Mouse (Mus musculus): ENCODE data around the gene Phactr2.
"Not testable (repeated sequence)": the region's sequence is repeated elsewhere in the genome, so short reads cannot be mapped to it uniquely, and the experiment has no call there.

Gene Phactr2

GRCm38 (mm10) chr10:13473833-13474567 lies at the start of gene Phactr2:
Phactr2 (minus strand) TSS chr10:13474412.
- peak; percentile 19 to 25 for DNase-seq (ENCODE audit: low spot score in 2 of 2)

- no peak for DNase-seq (ENCODE audit: low spot score in 2 of 2)
Observed at GRCm38 (mm10) chr10:13521857-13522256, 47.6 kb upstream of the Phactr2 start.

DNA sequence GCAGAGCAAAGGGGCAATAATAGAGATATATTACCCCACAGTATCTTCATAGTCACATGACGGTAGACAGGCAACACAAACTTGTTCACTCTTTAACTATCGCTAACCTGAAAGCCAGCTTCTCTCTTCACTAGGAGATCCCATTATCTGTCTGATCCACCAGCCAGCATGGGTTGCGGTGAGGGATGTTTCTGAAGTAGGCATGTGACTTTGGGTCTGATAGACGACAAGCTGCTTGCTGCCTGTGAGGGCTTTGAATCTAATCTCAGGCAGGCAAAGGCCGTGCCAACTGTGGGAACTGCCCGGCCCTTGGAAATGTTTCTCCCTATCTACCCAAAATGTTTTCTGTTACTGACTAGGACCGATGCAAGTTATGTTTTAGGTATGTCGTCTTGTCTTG lies 28.2 kb upstream of the Phactr2 start:
- DNase-seq (ENCODE audit: low spot score in 2 of 2): no peak

- peak in 1 of 2 experiments; percentile 13 for DNase-seq (ENCODE audit: low spot score in 2 of 2)
Observed at GRCm38 (mm10) chr10:13501533-13501932, 27.3 kb upstream of the Phactr2 start.

DNA sequence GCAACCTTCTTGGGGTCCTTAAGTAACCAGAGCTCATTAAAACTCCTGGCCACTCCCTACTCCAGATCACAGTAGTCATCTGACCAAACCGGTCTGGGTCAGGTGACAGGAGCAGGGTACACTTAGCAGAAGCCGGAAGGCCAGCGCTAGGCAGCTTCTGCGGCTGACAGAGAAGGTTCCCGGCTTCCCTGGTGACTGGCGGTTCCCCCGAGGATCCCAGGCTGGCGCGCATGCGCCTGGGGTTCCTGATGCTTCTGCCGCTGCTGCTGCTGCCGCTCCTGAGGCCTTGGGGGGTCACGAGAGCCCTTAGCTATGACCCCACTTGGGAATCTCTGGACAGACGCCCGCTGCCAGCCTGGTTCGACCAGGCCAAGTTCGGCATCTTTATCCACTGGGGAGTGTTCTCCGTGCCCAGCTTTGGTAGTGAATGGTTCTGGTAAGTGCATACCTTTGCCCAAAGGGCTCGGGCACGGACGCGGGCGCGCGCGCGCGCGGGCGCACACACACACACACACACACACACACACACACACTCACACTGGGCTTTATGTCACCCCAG lies 26.8 kb upstream of the Phactr2 start:
- DNase-seq (ENCODE audit: low spot score in 2 of 2): peak; percentile 88 to 89

DNA sequence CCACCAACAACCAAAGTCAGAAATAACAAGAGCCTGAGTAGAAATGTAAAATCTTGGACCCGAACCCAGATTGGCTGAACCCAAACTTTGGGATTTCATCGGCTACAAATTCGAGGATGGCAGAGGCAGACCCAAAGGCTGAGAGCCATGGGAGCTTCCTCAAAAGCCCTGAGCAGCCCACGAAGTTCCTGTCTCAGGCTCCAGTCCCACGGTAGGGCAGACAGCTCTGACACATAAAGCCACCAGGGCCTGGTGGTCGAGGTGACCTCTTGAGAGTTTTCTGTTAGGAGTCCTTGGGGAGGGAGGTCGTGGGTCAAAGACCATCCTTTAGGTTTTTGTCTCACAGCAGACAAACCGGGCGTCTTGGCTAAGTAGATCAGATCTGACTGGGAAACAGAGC lies 26.3 kb upstream of the Phactr2 start:
- no peak for DNase-seq (ENCODE audit: low spot score in 2 of 2)

GRCm38 (mm10) chr10:13499331-13499730 lies 25.1 kb upstream of the Phactr2 start, which contains the start of gene Fuca2:
Fuca2 (plus strand) TSS chr10:13499540.
- no peak for DNase-seq (ENCODE audit: low spot score in 2 of 2)

- no peak for DNase-seq (ENCODE audit: low spot score in 2 of 2)
Observed at GRCm38 (mm10) chr10:13496315-13496714, 22.1 kb upstream of the Phactr2 start.

- DNase-seq (ENCODE audit: low spot score in 2 of 2): no peak
Observed at GRCm38 (mm10) chr10:13493978-13494686, 19.9 kb upstream of the Phactr2 start.

DNA sequence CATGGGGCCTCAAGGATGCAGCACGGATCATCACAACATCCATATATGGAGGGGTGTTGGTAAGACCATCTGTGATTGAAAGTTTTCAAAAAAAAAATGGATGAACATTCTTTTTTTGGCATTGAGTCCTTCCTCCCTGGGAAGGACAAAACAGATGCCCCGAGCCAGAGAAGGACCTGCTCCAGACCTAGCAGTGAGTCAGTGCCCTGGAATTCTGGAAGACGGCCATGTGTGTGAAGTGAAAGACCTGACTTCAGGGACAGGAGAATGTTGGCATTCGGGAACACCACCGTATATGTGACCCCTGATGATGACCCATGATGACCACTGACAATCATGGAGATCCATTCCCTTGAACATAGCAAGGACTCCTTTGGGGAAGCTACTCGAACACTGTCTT lies 15.5 kb upstream of the Phactr2 start:
- no peak for DNase-seq (ENCODE audit: low spot score in 2 of 2)

- no peak for DNase-seq (ENCODE audit: low spot score in 2 of 2)
Observed at GRCm38 (mm10) chr10:13485958-13486357, 11.7 kb upstream of the Phactr2 start.

DNA sequence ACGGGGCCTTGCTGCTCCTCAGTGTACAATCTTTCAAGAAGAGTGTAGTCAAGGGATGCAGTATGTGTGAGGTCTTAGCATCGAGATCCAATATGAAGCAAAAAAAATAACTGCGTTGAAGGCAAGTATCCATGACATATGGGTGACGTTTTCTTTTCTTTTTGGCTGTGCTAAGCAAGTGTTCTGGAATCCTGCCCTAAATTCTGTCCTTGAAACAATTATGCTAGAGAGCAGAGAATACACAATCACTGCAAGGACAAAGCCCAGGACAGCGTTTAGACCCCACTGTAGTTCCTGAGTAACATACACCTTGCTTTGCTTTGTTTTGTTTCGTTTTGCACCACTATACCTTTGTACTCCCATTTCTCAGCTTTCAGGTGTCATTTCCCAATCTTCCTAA lies 5.1 kb upstream of the Phactr2 start:
- no peak for DNase-seq (ENCODE audit: low spot score in 2 of 2)

GRCm38 (mm10) chr10:13475121-13475520 lies 909 bp upstream of the Phactr2 start:
- peak in 1 of 2 experiments; percentile 26 for DNase-seq (ENCODE audit: low spot score in 2 of 2)

DNA sequence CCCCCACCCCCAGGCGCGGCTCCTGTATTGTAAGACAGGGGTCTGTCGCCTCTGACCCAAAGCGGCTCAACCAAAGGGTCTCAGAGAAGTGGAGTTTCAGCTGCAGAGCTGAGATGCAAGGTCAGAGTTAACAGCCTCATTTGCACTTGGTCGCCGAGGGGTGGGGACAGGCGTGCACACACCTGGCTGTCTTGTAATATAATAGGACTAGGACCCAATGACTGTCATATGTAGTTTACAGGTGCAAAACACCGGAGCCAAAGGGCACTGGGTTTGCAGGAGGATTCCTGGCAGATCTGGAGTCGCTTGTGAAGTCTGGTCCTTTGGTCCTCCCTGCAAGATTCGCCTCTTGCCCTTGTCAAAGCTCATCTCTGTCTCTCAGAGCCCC lies 350 bp upstream of the Phactr2 start:
- no peak for DNase-seq (ENCODE audit: low spot score in 2 of 2)

GRCm38 (mm10) chr10:13473287-13473832 lies 852 bp downstream of the Phactr2 start:
- peak in 1 of 2 experiments; percentile 12 for DNase-seq (ENCODE audit: low spot score in 2 of 2)

DNA sequence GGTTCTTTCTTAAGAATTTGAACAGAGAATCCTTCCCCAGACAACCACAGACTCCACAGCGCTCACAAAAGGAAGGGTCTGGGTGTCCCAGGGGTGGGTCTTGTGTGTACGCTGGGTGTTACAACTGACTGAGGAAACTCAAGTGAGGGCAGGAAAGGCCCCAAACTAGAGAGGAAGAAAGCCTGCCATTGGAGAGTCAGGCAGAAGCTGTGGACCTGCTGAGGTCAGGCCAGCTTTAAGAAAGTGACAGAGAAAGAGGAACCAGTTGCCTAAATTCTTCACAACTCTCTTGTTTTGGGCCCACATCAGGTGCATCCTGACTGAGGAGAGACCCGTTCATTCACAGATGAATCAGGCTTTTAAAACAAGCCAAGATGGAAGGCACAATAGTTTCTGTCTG lies 4.0 kb downstream of the Phactr2 start:
- DNase-seq (ENCODE audit: low spot score in 2 of 2): no peak

DNA sequence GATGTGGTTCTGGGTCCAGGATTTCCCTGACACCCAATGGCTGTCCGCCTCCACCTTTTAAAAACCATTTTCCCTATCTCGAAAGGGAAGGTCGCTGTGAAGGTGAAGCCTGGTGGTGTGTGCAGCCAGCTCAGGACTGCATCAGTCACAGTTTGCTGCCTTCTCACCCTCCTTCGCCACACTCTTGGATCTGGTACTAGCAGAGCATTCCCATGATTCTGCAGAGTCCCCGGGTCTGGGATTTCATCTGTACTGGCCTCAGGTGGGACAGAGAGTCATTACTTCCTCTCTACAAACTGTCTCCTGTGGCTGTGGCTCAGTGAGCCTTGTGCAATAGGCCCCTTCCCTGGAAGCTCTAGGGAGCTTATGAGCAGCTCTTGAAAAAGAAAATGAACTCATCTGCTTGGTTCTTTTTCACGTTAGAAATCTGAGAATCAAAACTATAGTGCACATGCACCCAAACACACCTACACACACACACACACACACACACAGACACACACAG lies 6.1 kb downstream of the Phactr2 start:
- not testable (repeated sequence) for DNase-seq (ENCODE audit: low spot score in 2 of 2)

GRCm38 (mm10) chr10:13466925-13467324 lies 7.3 kb downstream of the Phactr2 start:
- peak in 1 of 2 experiments; percentile 9 for DNase-seq (ENCODE audit: low spot score in 2 of 2)

GRCm38 (mm10) chr10:13464295-13464694 lies 9.9 kb downstream of the Phactr2 start:
- DNase-seq (ENCODE audit: low spot score in 2 of 2): not testable (repeated sequence)

DNA sequence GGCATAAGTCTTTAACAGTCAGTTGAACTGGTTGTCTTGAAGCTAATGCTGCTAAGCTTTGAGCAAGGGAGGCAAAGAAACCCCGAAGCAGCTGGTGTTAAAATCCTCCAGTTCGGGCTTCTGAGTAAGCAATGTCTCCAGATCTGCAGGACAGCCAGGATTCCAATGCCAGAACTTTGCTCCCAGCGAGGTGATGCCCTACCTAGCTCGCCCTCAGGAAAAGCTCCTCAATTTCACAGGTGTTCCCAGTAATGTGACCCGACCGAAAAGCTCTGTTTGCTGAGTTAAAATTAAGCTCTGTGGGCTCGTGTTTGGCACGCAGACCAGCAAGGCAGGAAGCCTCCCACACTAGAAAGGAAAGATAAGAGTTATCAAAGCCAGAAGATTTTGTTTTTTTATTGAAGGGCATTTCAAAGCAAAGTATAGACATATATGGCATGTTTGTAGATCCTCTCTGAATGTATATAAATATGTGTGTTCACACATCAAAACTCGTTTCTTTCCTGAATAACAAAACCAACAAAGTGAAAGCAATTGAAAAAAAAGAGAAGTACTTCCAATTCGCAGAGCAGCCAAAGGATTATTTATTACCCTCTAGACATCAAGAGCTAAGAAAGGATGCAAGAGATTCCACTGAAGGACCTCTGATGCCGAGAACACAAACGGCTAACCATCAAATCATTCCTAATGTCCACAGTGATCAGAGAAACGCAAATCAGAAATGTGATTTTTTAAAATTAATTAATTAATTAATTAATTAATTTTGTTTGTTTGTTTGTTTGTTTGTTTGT lies 20.8 kb downstream of the Phactr2 start:
- peak in 1 of 2 experiments; percentile 7 for DNase-seq (ENCODE audit: low spot score in 2 of 2)

- DNase-seq (ENCODE audit: low spot score in 2 of 2): no peak
Observed at GRCm38 (mm10) chr10:13451640-13452039, 22.6 kb downstream of the Phactr2 start.

Measured in right cerebral cortex, adult 2 months (tissue).